Mouse (Mus musculus) limb, embryonic 14.5 days (tissue): ENCODE data around the gene Ubtd2. TPM values are rescaled to one million over a fixed set of nuclear protein-coding genes. Genes with fewer than 3 reads are reported as not detected.

Source experiments
- ATAC-seq: fragments of 200-750 bp; cut with Nextera tagmentation; 2 replicates; pipeline ENCODE4 v1.8.0; 2017; ENCODE audit warnings: low read depth, moderate number of reproducible peaks, moderate TSS enrichment; ENCODE audit not compliant: low FRiP score
- DNase-seq: peaks from one replicate; pipeline ENCODE4 v3.0.0-alpha.2; 2015; ENCODE audit warnings: low spot score
- H3K27ac ChIP-seq: fragments of 300-500 bp; sonication (generic); replicated peaks from 2 replicates; pipeline ENCODE4 v1.5.1; 2014; ENCODE audit warnings: low read depth, mild to moderate bottlenecking, low read length, moderate library complexity, mixed read lengths
- H3K27me3 ChIP-seq: fragments of 300-500 bp; sonication (generic); 2 replicates; pipeline ENCODE4 v1.6.1; 2014; ENCODE audit warnings: low read length, mixed read lengths; ENCODE audit not compliant: control insufficient read depth, insufficient read depth
- H3K36me3 ChIP-seq: fragments of 300-500 bp; sonication (generic); 2 replicates; pipeline ENCODE4 v1.6.1; 2014; ENCODE audit warnings: mild to moderate bottlenecking, low read length, moderate library complexity, mixed read lengths; ENCODE audit not compliant: control insufficient read depth, insufficient read depth
- H3K4me1 ChIP-seq: fragments of 300-500 bp; sonication (generic); 2 replicates; pipeline ENCODE4 v1.6.1; 2014; ENCODE audit warnings: antibody characterized with exemption, low read length, mixed read lengths; ENCODE audit not compliant: control insufficient read depth, insufficient read depth
- H3K4me2 ChIP-seq: fragments of 300-500 bp; sonication (generic); replicated peaks from 2 replicates; pipeline ENCODE4 v1.6.1; 2014; ENCODE audit warnings: low read depth, mild to moderate bottlenecking, low read length, moderate library complexity; ENCODE audit not compliant: severe bottlenecking
- H3K4me3 ChIP-seq: fragments of 300-500 bp; sonication (generic); replicated peaks from 2 replicates; pipeline ENCODE4 v1.5.1; 2014; ENCODE audit warnings: low read length
- H3K9ac ChIP-seq: fragments of 300-500 bp; sonication (generic); 2 replicates; pipeline ENCODE4 v1.6.1; 2014; ENCODE audit warnings: mild to moderate bottlenecking, low read depth, low read length, moderate library complexity; ENCODE audit not compliant: severe bottlenecking
- H3K9me3 ChIP-seq: fragments of 300-500 bp; sonication (generic); 2 replicates; pipeline ENCODE4 v1.6.1; 2016; ENCODE audit warnings: low read length; ENCODE audit not compliant: control insufficient read depth
- POLR2A ChIP-seq: fragments of 200-500 bp; IDR thresholded peaks from 2 replicates; pipeline ENCODE4 v1.8.0; 2012; ENCODE audit warnings: inconsistent platforms, mild to moderate bottlenecking, moderate library complexity, borderline replicate concordance; ENCODE audit not compliant: insufficient read depth, insufficient read length; ENCODE audit errors: extremely low read depth
- WGBS: fragments of 180-500 bp; shearing (Covaris S2); extraction: QIAGEN DNeasy Blood & Tissue Kit; methylation state at CpG from one replicate; pipeline ENCODE4 v1.1.7; 2014; 5-methylcytosine and 5-hydroxymethylcytosine counted together
- polyA plus RNA-seq, 2 experiments: library from polyadenylated mRNA; depleted of rRNA in 1 of 2; stranded (reverse) in 1 of 2; unstranded in 1 of 2; fragments of >200 nt; fragmentation: Nextera tagmentation in 1 of 2; extraction: Ambion mirVana in 1 of 2; gene quantifications; 2 replicates each; pipeline versions ENCODE4 v1.2.1 to v1.2.3; 2012 to 2014

The Ubtd2 gene
- polyA plus RNA-seq, 2 experiments: 78.1 to 107 TPM

DNA sequence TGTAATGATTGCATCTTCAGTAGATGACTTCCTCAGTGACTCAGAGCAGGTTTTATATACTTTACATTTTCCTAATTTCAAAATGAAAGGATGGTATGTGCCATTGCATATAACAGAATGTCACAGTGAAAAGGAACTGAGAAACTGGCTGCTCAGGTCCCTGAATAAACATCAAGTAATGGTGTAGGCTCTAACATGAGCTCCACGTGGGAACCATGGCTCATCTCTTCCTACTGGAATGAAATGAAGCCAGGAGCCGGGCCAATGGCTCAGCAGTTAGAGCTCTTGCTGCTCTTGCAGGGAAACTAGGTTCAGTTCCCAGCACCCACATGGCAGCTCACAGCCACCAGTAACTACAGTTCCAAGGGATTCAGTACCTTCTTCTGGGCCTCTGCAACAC, 16.8 kb downstream of the Ubtd2 start:
- Histone ChIP-seq H3K4me3 (no peak overlapping the region), H3K9me3 (no peaks in the 10 kb centered on the region), H3K27ac (no peak overlapping the region), H3K4me1 (peaks cover 2% of the 10 kb centered on the region; the same call in 1 of the 2 replicates), H3K9ac (no peak overlapping the region), H3K27me3 (no peaks in the 10 kb centered on the region), H3K36me3 (peaks cover 4% of the 10 kb centered on the region; the same call in 1 of the 2 replicates), H3K4me2 (no peak overlapping the region)
- DNase-seq (no peak), ATAC-seq (no peak)
- 88% methylated on average over 2 of the region's 2 CpGs for WGBS
- no peak for TF ChIP-seq POLR2A

DNA sequence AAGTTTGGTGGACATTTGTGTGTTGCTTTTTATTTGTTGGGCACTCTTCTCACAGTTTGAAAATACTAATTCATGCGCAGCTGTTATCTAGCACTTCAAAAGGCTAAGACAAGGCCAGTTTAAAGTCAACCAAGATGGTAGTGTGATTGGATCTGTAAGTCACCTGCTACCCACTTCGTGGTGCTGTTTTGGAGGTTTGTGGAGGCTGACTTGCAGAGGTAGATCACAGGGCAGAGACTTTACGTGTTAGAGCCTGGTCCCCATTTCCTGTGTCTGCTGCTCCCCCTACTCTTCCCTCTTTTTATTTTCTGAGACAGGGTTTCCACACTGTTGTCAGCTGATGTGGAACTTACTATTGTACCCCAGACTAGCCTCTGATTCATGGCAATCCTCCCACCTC, 19.6 kb downstream of the Ubtd2 start:
- WGBS: 85% methylated on average over 3 of the region's 3 CpGs

DNA sequence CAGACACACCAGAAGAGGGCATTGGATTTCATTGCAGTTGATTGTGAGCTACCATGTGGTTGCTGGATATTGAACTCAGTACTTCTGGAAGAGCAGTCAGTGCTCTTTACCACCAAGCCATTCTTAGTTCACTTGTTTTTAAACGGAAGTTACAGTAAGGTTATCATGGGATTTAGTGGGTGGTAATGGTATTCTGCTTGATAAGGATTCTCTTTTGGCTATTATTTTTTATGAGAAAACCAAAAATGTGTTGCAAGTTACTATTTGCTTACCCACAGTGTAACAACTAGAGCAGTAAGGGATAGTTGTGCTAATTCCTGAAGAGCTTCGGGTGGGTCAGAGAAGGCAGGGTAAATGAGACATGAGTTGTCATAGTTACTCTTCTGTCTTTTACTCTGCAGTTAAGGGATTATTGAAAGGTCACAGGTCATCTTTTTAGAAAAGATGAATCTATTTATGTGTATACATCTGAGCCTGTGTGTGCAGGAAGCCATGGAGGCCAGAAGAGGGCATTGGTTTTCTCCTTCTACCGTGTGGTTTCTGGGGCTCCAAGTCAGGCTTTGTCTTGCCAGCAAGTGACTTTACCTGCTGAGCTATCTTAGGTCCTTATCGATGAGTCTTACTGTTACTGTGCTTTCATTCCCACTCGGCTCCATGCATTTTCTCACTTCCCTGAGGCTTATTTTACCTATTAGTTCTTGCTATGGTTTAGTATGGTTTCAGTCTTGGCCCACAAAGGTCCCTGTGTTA, 20.5 kb downstream of the Ubtd2 start:
- DNase-seq (no peak), ATAC-seq (no peak)
- Histone ChIP-seq H3K36me3 (no peaks in the 10 kb centered on the region), H3K4me1 (no peaks in the 10 kb centered on the region), H3K27me3 (no peaks in the 10 kb centered on the region), H3K9ac (no peak overlapping the region), H3K9me3 (no peaks in the 10 kb centered on the region), H3K4me2 (no peak overlapping the region), H3K27ac (no peak overlapping the region), H3K4me3 (no peak overlapping the region)
- WGBS: 77% methylated on average over 5 of the region's 5 CpGs
- no peak for TF ChIP-seq POLR2A

More for the DNA sequence above, 19.6 kb downstream of the Ubtd2 start:
- H3K36me3 ChIP-seq: no peaks in the 10 kb centered on the region
- no peaks in the 10 kb centered on the region for H3K9me3 ChIP-seq
- H3K4me1 ChIP-seq: no peaks in the 10 kb centered on the region
- ATAC-seq (no peak), DNase-seq (no peak)
- H3K27ac ChIP-seq: no peak overlapping the region
- no peak for TF ChIP-seq POLR2A
- no peak overlapping the region for H3K4me3 ChIP-seq
- H3K27me3 ChIP-seq: no peaks in the 10 kb centered on the region
- H3K4me2 ChIP-seq: no peak overlapping the region
- no peak overlapping the region for H3K9ac ChIP-seq

DNA sequence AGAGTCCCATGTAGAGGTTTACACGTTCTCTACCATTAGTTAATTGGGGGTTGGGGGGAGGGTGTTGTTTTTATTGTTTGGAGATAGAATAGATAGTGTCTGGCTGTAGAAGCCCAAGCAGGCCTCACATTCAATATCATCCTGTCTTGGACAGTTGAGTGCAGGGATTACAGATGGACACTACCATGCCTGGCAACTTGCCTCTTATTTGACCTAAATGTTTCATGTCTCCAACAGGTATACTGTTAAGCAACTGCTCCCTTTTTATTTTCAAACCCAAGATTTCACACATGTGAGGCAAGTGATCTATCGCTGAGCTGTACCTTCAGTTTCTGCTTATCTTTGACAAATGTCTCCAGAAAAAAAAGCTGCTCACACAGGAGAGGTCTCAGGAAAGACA, 26.4 kb downstream of the Ubtd2 start:
- no peak for TF ChIP-seq POLR2A
- Histone ChIP-seq H3K4me2 (no peak overlapping the region), H3K27me3 (no peaks in the 10 kb centered on the region), H3K36me3 (no peaks in the 10 kb centered on the region), H3K9ac (no peak overlapping the region), H3K9me3 (no peaks in the 10 kb centered on the region), H3K27ac (no peak overlapping the region), H3K4me3 (no peak overlapping the region), H3K4me1 (no peaks in the 10 kb centered on the region)
- no peak for DNase-seq
- ATAC-seq: no peak
- WGBS: 66% methylated on average over 2 of the region's 2 CpGs

DNA sequence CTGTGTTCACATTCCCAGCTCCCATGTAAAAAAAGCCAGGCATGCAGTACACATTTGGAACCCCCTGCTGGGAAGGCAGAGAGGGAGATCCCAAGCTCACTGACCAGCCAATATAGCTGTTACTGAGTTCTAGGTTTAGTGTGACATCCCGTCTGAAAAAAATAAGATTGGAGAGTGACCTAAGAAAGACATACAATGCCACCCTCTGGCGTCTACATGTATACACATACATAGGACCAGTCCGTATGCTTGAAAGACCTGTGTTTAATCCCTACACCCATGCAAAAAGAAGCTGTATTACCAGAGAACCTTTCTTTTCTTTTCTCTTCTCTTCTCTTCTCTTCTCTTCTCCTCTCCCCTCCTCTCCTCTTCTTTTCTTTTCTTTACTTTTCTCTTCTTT, 30.1 kb downstream of the Ubtd2 start:
- Histone ChIP-seq H3K27me3 (no peaks in the 10 kb centered on the region), H3K4me1 (peaks cover 7% of the 10 kb centered on the region), H3K4me2 (no peak overlapping the region), H3K27ac (no peak overlapping the region), H3K36me3 (no peaks in the 10 kb centered on the region), H3K9me3 (no peaks in the 10 kb centered on the region), H3K9ac (no peak overlapping the region), H3K4me3 (no peak overlapping the region)
- 66% methylated on average over 3 of the region's 3 CpGs for WGBS
- ATAC-seq: no peak
- no peak for TF ChIP-seq POLR2A
- DNase-seq: no peak
